Mouse (Mus musculus): ENCODE measurements around the gene P3h1.

P3h1 gene

DNA sequence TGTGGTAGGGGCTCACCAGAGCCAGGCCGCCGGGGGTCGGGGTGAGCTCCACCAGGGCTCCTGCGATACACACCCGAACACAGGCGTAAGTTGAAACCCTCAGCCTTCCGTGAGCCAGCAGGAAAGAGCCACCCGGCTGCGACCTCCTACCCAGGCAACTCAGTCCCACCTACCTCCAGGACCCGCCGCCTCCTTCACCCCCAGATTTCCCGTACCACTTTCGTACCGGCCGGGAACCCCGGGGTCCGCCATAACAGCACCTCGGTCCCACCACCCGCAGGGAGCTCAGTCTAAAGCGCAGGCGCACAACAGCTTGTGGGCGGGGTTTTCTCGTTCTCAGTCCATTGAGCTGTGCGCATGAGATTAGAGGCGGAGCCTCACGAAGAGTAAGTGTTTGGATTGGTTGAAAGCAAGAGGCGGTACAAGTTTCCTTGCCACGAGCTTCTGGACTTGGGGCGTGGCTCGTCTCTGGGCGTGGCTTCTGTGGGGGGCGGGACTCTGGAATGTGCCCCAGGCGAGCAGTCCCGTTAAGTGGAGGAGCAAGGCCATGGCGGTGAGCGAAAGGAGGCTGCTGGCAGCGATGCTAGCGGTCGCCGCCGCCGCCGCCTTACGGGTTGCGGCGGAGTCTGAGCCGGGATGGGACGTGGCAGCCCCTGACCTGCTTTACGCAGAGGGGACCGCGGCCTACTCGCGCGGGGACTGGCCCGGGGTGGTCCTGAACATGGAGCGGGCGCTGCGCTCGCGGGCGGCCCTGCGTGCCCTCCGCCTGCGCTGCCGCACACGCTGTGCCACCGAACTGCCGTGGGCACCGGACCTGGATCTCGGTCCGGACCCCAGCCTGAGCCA lies at the start of gene P3h1, which contains the start of gene AU022252:
Gene P3h1 (plus strand): TSS at position 506 of the 846 bp plus-strand sequence.
Gene AU022252 (minus strand): TSS at position 303 of the 846 bp plus-strand sequence.
- ChIA-PET CTCF (interaction anchor here (0.5 to 1.6 kb wide), 24 partner anchors 9 to 251 kb away, joined by 3 to 14 read pairs (median 3); partner anchors contain the start of genes Slc2a1 (in 1 of the 4) and Ybx1 (in 1 of the 4)), POLR2A (interaction anchor here in 3 of 4 experiments (0.6 to 5.4 kb wide), 103 partner anchors 9 to 1396 kb away, joined by 3 to 64 read pairs (median 4); partner anchors contain the start of genes Slc2a1 (in 3 of the 3), Ccdc30 (in 2 of the 3), Cldn19 (in 2 of the 3) and Ppih (in 2 of the 3))

- ChIA-PET POLR2A (interaction anchor here in 3 of 4 experiments (0.7 to 2.1 kb wide), 6 partner anchors 10 to 75 kb away, joined by 3 to 6 read pairs (median 3); partner anchors contain the start of genes Slc2a1 (in 1 of the 3) and Svbp (in 1 of the 3)), CTCF (interaction anchor here in 2 of 4 experiments (0.6 to 1.7 kb wide), 4 partner anchors 20 to 818 kb away, joined by 3 to 4 read pairs (median 3); no protein-coding TSS in a partner anchor)
Measured at GRCm38 (mm10) chr4:119183525-119183924, 49.2 kb upstream of the P3h1 start.

DNA sequence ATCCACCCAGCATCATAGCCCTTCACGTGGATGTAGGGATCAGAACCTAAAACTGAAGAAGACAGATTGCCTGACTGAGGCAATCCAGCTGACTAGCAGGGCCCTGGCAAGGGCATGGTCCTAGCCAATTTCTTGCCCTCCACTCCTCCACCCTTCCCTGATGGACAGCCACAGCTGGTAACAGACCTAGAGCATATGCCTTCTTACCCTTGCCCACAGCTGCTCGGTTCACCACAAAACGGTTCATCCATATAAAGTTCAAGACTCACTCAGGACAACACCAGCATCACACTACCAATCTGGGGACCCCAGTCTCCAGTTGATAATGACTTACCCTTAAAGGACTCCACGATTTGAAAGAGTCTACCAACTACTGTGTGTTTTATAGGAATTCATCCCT lies 46.9 kb upstream of the P3h1 start:
- ChIA-PET POLR2A (no interaction called here), CTCF (interaction anchor here in 2 of 4 experiments (0.5 to 1.1 kb wide), 2 partner anchors 77 to 184 kb away, joined by 4 read pairs; partner anchors contain the start of gene Slc2a1 (in 1 of the 2))

DNA sequence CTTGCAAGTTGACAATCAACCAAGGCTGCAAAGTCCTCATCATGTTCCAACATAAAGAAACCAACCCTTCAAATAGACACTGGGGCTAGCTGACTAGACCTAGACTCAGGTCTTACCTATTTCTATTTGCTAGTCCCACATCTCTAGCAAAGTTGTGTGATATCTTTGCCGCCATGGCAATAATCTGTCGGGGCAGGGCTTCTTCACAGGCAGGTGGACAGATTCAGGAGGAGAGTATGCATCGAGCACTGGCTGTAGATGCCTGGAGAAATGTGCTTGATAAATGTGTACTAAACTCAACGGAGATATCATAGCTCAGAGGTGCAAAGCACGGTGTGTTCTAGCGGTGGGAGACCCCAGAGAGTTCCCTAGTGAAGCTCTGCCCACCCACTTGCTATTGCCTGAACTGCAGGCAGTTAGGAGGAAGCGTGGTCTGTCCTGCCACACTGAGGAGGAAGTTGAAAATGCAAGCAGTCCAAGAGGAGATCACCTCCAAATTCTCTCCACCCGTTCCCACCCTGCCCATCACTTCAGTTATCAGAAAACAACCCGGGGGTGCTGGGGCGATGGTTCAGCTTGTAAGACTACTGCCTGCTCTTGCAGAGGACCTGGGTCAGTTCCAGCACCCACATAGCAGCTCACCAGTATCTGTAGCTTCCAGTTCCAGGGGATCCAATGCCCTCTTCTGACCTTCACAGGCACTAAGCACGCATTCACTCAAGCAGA lies 44.5 kb upstream of the P3h1 start:
- ChIA-PET POLR2A (interaction anchor here in 2 of 4 experiments (0.6 to 0.7 kb wide), 2 partner anchors 40 to 130 kb away, joined by 3 read pairs; no protein-coding TSS in a partner anchor), CTCF (interaction anchor here in 1 of 4 experiments (0.7 to 1.5 kb wide), 2 partner anchors 46 to 1116 kb away, joined by 3 read pairs; no protein-coding TSS in a partner anchor)

GRCm38 (mm10) chr4:119189392-119189791 lies 43.3 kb upstream of the P3h1 start:
- ChIA-PET CTCF (interaction anchor here in 2 of 4 experiments (0.7 to 1.1 kb wide), 2 partner anchors 32 to 45 kb away, joined by 3 to 7 read pairs; no protein-coding TSS in a partner anchor), POLR2A (no interaction called here)

- ChIA-PET CTCF (interaction anchor here in 3 of 4 experiments (0.7 to 1.1 kb wide), 3 partner anchors 33 to 77 kb away, joined by 3 to 7 read pairs (median 4); no protein-coding TSS in a partner anchor), POLR2A (interaction anchor here in 1 of 4 experiments (1.1 kb wide), 1 partner anchor 24 kb away, joined by 3 read pairs; no protein-coding TSS in a partner anchor)
Measured at GRCm38 (mm10) chr4:119189864-119190263, 42.9 kb upstream of the P3h1 start, which contains the start of gene Ermap. Ermap (minus strand) TSS chr4:119190011.

DNA sequence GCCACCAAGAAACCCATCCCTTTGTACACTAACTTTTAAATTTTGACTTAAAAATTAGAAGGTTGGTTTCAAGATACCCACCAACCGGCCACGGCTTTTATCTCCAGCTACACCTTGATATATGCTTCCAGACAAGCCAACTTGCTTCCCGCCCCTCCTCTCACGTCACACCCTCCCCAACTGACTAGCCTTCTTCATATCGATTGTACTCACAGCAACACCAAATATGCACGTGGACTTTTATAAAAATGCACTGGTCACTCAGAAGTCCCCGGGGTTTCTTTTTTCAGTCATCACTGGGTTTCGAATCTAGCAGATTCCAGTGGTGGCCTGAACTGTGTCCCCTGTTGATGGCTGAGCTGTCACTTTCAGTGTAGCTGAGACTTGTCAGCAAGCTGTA lies 42.1 kb upstream of the P3h1 start:
- ChIA-PET POLR2A (interaction anchor here in 1 of 4 experiments (1.1 kb wide), 1 partner anchor 24 kb away, joined by 3 read pairs; no protein-coding TSS in a partner anchor), CTCF (interaction anchor here in 3 of 4 experiments (0.7 to 1.1 kb wide), 4 partner anchors 14 to 77 kb away, joined by 3 to 8 read pairs (median 4); partner anchors contain the start of gene Tmem269 (in 1 of the 3))

DNA sequence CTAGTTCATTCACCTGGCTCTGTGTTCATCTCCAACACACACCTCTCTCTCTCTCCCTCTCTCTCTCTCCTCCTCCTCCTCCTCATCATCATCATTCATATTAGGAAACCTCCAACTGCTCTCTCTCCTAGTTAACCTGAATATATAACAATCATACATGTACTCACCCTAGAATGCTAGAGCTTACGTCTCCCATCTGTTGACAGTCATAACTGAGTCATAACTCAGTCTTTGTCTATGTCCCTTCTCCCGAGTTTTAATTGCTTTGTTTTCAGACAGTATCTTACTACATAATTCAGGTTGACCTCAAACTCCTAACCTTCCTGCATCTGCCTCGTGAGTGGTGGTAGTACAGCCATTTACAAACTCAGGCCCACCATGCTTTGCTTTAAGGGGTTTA lies 41.4 kb upstream of the P3h1 start:
- POLR2A ChIA-PET = interaction anchor here in 1 of 4 experiments (1.5 kb wide), 1 partner anchor 45 kb away, joined by 3 read pairs; no protein-coding TSS in a partner anchor
- CTCF ChIA-PET = interaction anchor here (0.7 to 1.1 kb wide), 4 partner anchors 13 to 440 kb away, joined by 3 to 8 read pairs (median 3); partner anchors contain the start of gene Tmem269 (in 1 of the 4)

GRCm38 (mm10) chr4:119192757-119193156 lies 40.0 kb upstream of the P3h1 start:
- ChIA-PET POLR2A (interaction anchor here in 1 of 4 experiments (0.8 to 1.7 kb wide), 7 partner anchors 9 to 50 kb away, joined by 3 to 6 read pairs (median 4); partner anchors contain the start of genes AU022252 and P3h1), CTCF (interaction anchor here in 1 of 4 experiments (0.7 kb wide), 1 partner anchor 111 kb away, joined by 8 read pairs; no protein-coding TSS in a partner anchor)

- POLR2A ChIA-PET = interaction anchor here (0.6 to 2.0 kb wide), 35 partner anchors 9 to 1467 kb away, joined by 3 to 14 read pairs (median 4); partner anchors contain the start of genes Slc2a1 (in 2 of the 4), Tmem269 (in 2 of the 4), AU022252 (in 1 of the 4) and Frg2f1 (in 1 of the 4)
- CTCF ChIA-PET = interaction anchor here (0.6 to 2.5 kb wide), 18 partner anchors 9 to 476 kb away, joined by 3 to 18 read pairs (median 4); no protein-coding TSS in a partner anchor
Measured at GRCm38 (mm10) chr4:119194909-119195581, 37.7 kb upstream of the P3h1 start, which contains the start of gene Svbp. Svbp (plus strand) TSS chr4:119195306.

GRCm38 (mm10) chr4:119195582-119196320 lies 37.0 kb upstream of the P3h1 start:
- POLR2A ChIA-PET = interaction anchor here (0.6 to 2.0 kb wide), 44 partner anchors 8 to 1468 kb away, joined by 3 to 14 read pairs (median 4); partner anchors contain the start of genes AU022252 (in 2 of the 4), P3h1 (in 2 of the 4), Slc2a1 (in 2 of the 4) and Ybx1 (in 2 of the 4)
- CTCF ChIA-PET = interaction anchor here in 3 of 4 experiments (0.6 to 2.5 kb wide), 16 partner anchors 8 to 583 kb away, joined by 3 to 18 read pairs (median 4); no protein-coding TSS in a partner anchor

DNA sequence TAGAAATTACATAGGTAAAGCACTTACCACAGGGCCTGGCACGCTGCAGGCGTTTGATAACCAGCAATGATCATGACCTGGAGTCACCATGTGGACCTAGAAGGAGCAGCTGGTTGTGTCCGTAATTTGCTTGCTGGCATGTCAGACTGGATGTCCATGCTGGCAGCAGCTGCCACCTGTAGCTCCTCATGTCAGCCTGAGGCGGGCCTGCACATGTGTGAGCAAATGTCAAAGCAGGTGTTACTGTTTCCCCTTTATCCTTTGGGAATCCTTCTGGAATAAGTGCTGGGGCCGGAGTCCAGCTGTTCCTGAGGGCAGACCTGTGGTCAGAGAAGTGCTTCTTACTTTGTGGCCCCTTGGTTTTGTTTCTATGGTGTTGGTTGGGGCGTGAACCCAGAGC lies 34.6 kb upstream of the P3h1 start:
- CTCF ChIA-PET = interaction anchor here in 1 of 4 experiments (0.6 to 0.9 kb wide), 3 partner anchors 13 to 233 kb away, joined by 3 to 4 read pairs (median 3); no protein-coding TSS in a partner anchor

GRCm38 (mm10) chr4:119204672-119205071 lies 28.0 kb upstream of the P3h1 start:
- ChIA-PET POLR2A (interaction anchor here in 2 of 4 experiments (0.6 to 2.2 kb wide), 5 partner anchors 9 to 435 kb away, joined by 3 to 5 read pairs (median 4); partner anchors contain the start of genes AU022252 (in 1 of the 2), P3h1 (in 1 of the 2) and Slc2a1 (in 1 of the 2)), CTCF (interaction anchor here (0.6 to 2.1 kb wide), 29 partner anchors 9 to 626 kb away, joined by 3 to 13 read pairs (median 5); partner anchors contain the start of genes AU022252 (in 1 of the 4), P3h1 (in 1 of the 4), Svbp (in 1 of the 4) and Tmem269 (in 1 of the 4))

More for the DNA sequence above, 34.6 kb upstream of the P3h1 start:
- POLR2A ChIA-PET = interaction anchor here in 2 of 4 experiments (0.8 to 2.0 kb wide), 4 partner anchors 34 to 209 kb away, joined by 3 to 6 read pairs (median 4); partner anchors contain the start of genes AU022252 (in 1 of the 2) and P3h1 (in 1 of the 2)

GRCm38 (mm10) chr4:119216667-119217066 lies 16.0 kb upstream of the P3h1 start:
- ChIA-PET POLR2A (interaction anchor here in 2 of 4 experiments (0.6 to 3.4 kb wide), 2 partner anchors 16 to 21 kb away, joined by 3 to 28 read pairs; partner anchors contain the start of genes AU022252 (in 1 of the 2) and P3h1 (in 1 of the 2)), CTCF (interaction anchor here in 1 of 4 experiments (1.6 kb wide), 1 partner anchor 59 kb away, joined by 3 read pairs; no protein-coding TSS in a partner anchor)

- CTCF ChIA-PET = interaction anchor here in 3 of 4 experiments (0.6 to 2.5 kb wide), 10 partner anchors 12 to 605 kb away, joined by 3 to 9 read pairs (median 4); no protein-coding TSS in a partner anchor
- POLR2A ChIA-PET = interaction anchor here in 2 of 4 experiments (0.6 to 8.0 kb wide), 20 partner anchors 12 to 353 kb away, joined by 3 to 64 read pairs (median 4); partner anchors contain the start of genes AU022252 (in 2 of the 2), P3h1 (in 2 of the 2), Slc2a1 (in 1 of the 2) and Svbp (in 1 of the 2)
Measured at GRCm38 (mm10) chr4:119218169-119218568, 14.5 kb upstream of the P3h1 start, which contains the start of gene Tmem269. Tmem269 (minus strand) TSS chr4:119218217.
